Mouse (Mus musculus): Measurements from ENCODE around the gene Cplane1.
"Not testable (repeated sequence)": the region's sequence is repeated elsewhere in the genome, so short reads cannot be mapped to it uniquely, and the experiment has no call there.

DNA sequence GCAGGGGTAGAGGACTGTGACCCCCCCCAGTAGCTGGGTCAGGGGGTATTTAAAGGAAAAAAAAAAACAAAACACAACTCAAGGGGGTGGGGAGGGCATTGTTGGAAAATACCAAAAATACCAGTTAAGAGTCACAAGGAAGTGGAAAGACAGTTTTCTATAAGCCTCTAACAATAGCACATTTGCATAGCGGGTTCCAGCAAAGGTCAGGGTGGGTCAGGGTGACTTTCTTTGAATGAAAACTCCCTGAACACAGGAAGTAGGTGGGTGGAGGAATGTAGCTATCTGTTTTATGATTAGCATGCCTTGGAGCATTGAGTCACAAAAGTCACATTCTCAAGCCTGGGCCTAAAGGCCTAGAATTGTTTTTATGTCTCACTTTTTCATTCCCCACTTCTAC lies 65.3 kb downstream of the Cplane1 start:
- not testable (repeated sequence) for TF ChIP-seq POLR2A (IDR thresholded peaks at IDR 0.05; ENCODE audit: insufficient read depth, low read length); CTCF (IDR thresholded peaks at IDR 0.05; ENCODE audit: low read depth, low read length)
